Mouse (Mus musculus): ENCODE measurements at regions not wholly inside any gene's neighbourhood (a gene's known extent, or its start where the extent isn't known, plus 50 kb on each side); places are given as distances from the start of the nearest gene placed in this dataset.

DNA sequence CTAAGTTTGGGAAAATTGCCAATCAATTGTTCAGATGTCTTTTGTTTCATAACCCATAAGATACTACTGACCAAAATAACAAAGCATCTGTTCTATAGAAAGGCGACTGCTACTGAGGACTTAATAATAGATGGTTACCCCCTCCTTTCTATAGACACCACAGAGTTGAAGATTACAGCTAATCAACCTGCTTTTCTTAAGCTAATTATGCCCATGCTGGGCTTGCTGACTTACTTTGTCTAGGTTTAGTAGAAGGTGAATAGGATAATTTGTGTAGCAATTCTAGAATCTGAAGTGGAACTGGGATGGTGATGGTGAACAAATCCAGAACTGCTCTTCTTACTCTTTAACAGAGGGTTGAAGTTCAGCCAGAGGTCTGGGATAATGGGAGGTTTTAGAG, 53.8 kb upstream of the Tbx18 start:
- Histone ChIP-seq H3K79me3 (ENCODE audit: low read depth) (no peaks in the 10 kb centered on the region), H3K4me3 (ENCODE audit: insufficient read depth, poor library complexity, severe bottlenecking) (no peak overlapping the region), H3K27me3 (ENCODE audit: control insufficient read depth, insufficient read depth, insufficient read length) (no peaks in the 10 kb centered on the region), H3K79me2 (ENCODE audit: control insufficient read depth, insufficient read depth) (no peaks in the 10 kb centered on the region), H3K36me3 (ENCODE audit: control insufficient read depth, insufficient read depth) (no peaks in the 10 kb centered on the region), H3ac (ENCODE audit: control insufficient read depth, insufficient read length, low read depth) (no peak overlapping the region)
- TF ChIP-seq CTCF (IDR thresholded peaks at IDR 0.05; ENCODE audit: control insufficient read depth, insufficient read depth, insufficient read length) (no peak), MYOD1 (IDR thresholded peaks at IDR 0.05; ENCODE audit: control insufficient read depth, insufficient read length, low read depth) (no peak), FOSL1 (IDR thresholded peaks at IDR 0.05; ENCODE audit: insufficient read depth, low read length, poor library complexity, severe bottlenecking) (no peak), USF1 (IDR thresholded peaks at IDR 0.05; ENCODE audit: low read depth) (no peak), MAX (IDR thresholded peaks at IDR 0.05) (no peak), MYOG (IDR thresholded peaks at IDR 0.05; ENCODE audit: control insufficient read depth, extremely low read depth, insufficient read length) (no peak), CEBPB (IDR thresholded peaks at IDR 0.05; ENCODE audit: low read depth) (no peak)

DNA sequence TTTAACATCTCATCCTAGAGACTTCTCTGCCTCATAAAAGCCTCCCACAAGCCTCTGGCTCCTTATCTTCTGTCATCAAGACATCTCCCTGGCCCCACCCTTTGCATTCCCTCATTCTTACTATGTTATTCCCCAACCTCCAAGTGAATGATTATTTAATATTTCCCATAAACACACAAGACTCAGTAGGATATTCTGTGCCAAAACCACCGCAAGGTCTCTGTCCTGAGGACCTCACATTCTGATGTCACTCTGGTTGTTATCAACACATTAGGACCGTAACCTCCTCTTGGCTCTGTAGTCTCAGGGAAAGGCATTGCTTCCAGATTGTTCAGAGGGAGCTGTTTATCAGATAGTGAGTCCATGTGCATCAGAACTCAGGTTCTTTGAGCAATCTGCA, 80.7 kb upstream of the Tbx18 start:
- Histone ChIP-seq H3K27me3 (ENCODE audit: control insufficient read depth, insufficient read depth, insufficient read length) (no peaks in the 10 kb centered on the region), H3K36me3 (ENCODE audit: control insufficient read depth, insufficient read depth) (no peaks in the 10 kb centered on the region), H3ac (ENCODE audit: control insufficient read depth, insufficient read length, low read depth) (no peak overlapping the region), H3K4me3 (ENCODE audit: insufficient read depth, poor library complexity, severe bottlenecking) (no peak overlapping the region), H3K79me3 (ENCODE audit: low read depth) (no peaks in the 10 kb centered on the region), H3K79me2 (ENCODE audit: control insufficient read depth, insufficient read depth) (no peaks in the 10 kb centered on the region)
- TF ChIP-seq MYOD1 (IDR thresholded peaks at IDR 0.05; ENCODE audit: control insufficient read depth, insufficient read length, low read depth), result no peak
- TF ChIP-seq FOSL1 (IDR thresholded peaks at IDR 0.05; ENCODE audit: insufficient read depth, low read length, poor library complexity, severe bottlenecking), result no peak

DNA sequence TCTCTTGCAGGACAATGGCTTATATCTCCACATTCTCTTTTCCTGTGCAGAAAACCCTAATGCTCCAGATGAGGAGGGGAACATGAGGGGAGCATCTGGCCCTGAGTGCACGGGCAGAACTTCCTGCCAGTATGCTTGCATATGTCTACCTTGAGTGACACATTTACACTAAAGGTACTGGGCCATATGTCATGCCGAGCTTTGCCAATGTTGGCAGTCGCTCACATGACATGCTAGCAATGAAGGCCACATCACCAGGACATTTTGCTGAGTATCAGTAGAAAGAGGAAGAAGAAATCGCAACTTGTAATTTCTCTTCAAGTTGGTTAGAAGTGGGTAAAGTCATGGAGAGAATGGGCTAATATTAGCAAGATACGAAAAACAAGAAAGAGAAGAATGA, 91.2 kb upstream of the Tbx18 start:
- H3K36me3 ChIP-seq (ENCODE audit: control insufficient read depth, insufficient read depth), result no peaks in the 10 kb centered on the region
- H3K27me3 ChIP-seq (ENCODE audit: control insufficient read depth, insufficient read depth, insufficient read length), result no peaks in the 10 kb centered on the region
- TF ChIP-seq USF1 (IDR thresholded peaks at IDR 0.05; ENCODE audit: low read depth) (no peak), MYOD1 (IDR thresholded peaks at IDR 0.05; ENCODE audit: control insufficient read depth, insufficient read length, low read depth) (no peak), MAX (IDR thresholded peaks at IDR 0.05) (no peak), FOSL1 (IDR thresholded peaks at IDR 0.05; ENCODE audit: insufficient read depth, low read length, poor library complexity, severe bottlenecking) (no peak), CEBPB (IDR thresholded peaks at IDR 0.05; ENCODE audit: low read depth) (no peak), CTCF (IDR thresholded peaks at IDR 0.05; ENCODE audit: control insufficient read depth, insufficient read depth, insufficient read length) (no peak), MYOG (IDR thresholded peaks at IDR 0.05; ENCODE audit: control insufficient read depth, extremely low read depth, insufficient read length) (no peak)
- no peaks in the 10 kb centered on the region for H3K79me2 ChIP-seq (ENCODE audit: control insufficient read depth, insufficient read depth)
- no peak overlapping the region for H3ac ChIP-seq (ENCODE audit: control insufficient read depth, insufficient read length, low read depth)
- no peak overlapping the region for H3K4me3 ChIP-seq (ENCODE audit: insufficient read depth, poor library complexity, severe bottlenecking)
- H3K79me3 ChIP-seq (ENCODE audit: low read depth), result no peaks in the 10 kb centered on the region

DNA sequence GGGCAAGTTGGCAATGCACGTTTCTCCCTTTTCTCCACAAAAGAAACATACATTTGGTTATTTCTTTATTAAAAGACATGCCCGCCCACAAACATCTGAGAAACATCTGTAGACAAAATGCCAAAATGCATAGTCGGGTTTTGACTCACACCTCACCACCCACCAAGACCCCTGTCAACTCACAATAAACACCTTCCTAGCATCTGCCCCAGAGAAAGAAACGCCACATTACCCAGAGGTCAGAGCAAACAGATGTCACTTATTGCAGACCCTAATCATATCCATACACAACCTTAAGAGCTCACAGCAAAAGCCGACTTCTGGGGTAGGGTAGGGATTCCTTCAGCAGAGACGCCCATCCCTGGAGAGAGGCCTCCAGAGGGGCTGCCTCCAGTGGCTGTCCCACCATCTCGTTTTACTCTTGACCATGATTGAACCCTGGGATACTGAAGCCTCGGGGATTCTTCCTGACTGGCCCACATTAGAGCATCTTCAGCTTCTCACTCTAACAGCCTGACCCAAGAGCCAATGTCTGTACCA, 93.7 kb upstream of the Tbx18 start:
- Histone ChIP-seq H3K79me2 (ENCODE audit: control insufficient read depth, insufficient read depth) (no peaks in the 10 kb centered on the region), H3K4me3 (ENCODE audit: insufficient read depth, poor library complexity, severe bottlenecking) (no peak overlapping the region), H3K36me3 (ENCODE audit: control insufficient read depth, insufficient read depth) (no peaks in the 10 kb centered on the region), H3ac (ENCODE audit: control insufficient read depth, insufficient read length, low read depth) (no peak overlapping the region), H3K79me3 (ENCODE audit: low read depth) (no peaks in the 10 kb centered on the region), H3K27me3 (ENCODE audit: control insufficient read depth, insufficient read depth, insufficient read length) (no peaks in the 10 kb centered on the region)
- no peak for TF ChIP-seq CTCF (IDR thresholded peaks at IDR 0.05; ENCODE audit: control insufficient read depth, insufficient read depth, insufficient read length)
- no peak for TF ChIP-seq FOSL1 (IDR thresholded peaks at IDR 0.05; ENCODE audit: insufficient read depth, low read length, poor library complexity, severe bottlenecking)
- TF ChIP-seq CEBPB (IDR thresholded peaks at IDR 0.05; ENCODE audit: low read depth), result no peak
- no peak for TF ChIP-seq MYOG (IDR thresholded peaks at IDR 0.05; ENCODE audit: control insufficient read depth, extremely low read depth, insufficient read length)
- TF ChIP-seq USF1 (IDR thresholded peaks at IDR 0.05; ENCODE audit: low read depth), result no peak

DNA sequence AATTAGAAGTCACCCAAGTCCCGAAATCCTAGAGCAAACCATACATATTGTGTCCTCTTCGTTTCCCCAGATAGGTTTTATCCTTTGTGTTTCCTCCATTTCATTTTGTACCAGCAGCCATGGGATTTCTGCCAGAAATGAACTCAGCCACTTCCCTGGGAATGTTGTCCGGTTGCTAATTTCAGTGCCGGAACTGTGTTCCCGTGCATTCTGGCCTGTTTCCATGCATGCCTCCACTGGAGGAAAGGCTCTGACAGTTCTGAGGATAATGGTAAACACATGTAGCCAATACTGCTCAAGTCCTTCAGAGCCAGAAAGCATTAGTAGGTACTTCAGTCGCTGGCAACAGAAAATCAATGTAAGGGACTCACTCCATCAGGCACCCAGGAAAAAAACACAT, 112.8 kb upstream of the Tbx18 start:
- Histone ChIP-seq H3K27me3 (ENCODE audit: control insufficient read depth, insufficient read depth, insufficient read length) (no peaks in the 10 kb centered on the region), H3K79me3 (ENCODE audit: low read depth) (no peaks in the 10 kb centered on the region)

DNA sequence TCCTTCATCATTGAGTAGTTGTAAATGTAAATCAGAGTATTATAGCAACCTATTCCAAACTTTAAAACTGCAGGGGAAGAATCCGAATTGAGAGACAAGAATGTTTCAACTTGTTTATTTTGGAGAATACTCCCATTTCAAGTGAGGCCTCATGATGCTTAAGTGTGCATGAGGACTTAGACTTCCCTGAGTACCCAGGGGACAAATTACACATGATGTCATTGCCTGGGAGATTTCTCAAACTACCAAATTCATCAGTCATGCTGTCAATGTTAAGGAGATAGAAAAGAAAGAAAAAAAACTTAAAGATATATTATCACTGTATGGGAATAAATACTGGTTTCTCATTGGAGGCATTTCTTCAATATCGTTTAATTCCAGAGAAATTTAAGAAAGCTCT, 113.4 kb upstream of the Tbx18 start:
- Histone ChIP-seq H3K79me3 (ENCODE audit: low read depth) (no peaks in the 10 kb centered on the region), H3K27me3 (ENCODE audit: control insufficient read depth, insufficient read depth, insufficient read length) (no peaks in the 10 kb centered on the region), H3K79me2 (ENCODE audit: control insufficient read depth, insufficient read depth) (no peaks in the 10 kb centered on the region), H3ac (ENCODE audit: control insufficient read depth, insufficient read length, low read depth) (no peak overlapping the region), H3K36me3 (ENCODE audit: control insufficient read depth, insufficient read depth) (no peaks in the 10 kb centered on the region), H3K4me3 (ENCODE audit: insufficient read depth, poor library complexity, severe bottlenecking) (no peak overlapping the region)
- no peak for TF ChIP-seq MYOD1 (IDR thresholded peaks at IDR 0.05; ENCODE audit: control insufficient read depth, insufficient read length, low read depth)
- no peak for TF ChIP-seq CEBPB (IDR thresholded peaks at IDR 0.05; ENCODE audit: low read depth)
- no peak for TF ChIP-seq USF1 (IDR thresholded peaks at IDR 0.05; ENCODE audit: low read depth)
- TF ChIP-seq FOSL1 (IDR thresholded peaks at IDR 0.05; ENCODE audit: insufficient read depth, low read length, poor library complexity, severe bottlenecking), result no peak
- no peak for TF ChIP-seq MAX (IDR thresholded peaks at IDR 0.05)
- no peak for TF ChIP-seq MYOG (IDR thresholded peaks at IDR 0.05; ENCODE audit: control insufficient read depth, extremely low read depth, insufficient read length)
- no peak for TF ChIP-seq CTCF (IDR thresholded peaks at IDR 0.05; ENCODE audit: control insufficient read depth, insufficient read depth, insufficient read length)

More for the DNA sequence above, 112.8 kb upstream of the Tbx18 start:
- H3K36me3 ChIP-seq (ENCODE audit: control insufficient read depth, insufficient read depth), result no peaks in the 10 kb centered on the region
- H3K79me2 ChIP-seq (ENCODE audit: control insufficient read depth, insufficient read depth), result no peaks in the 10 kb centered on the region
- no peak overlapping the region for H3K4me3 ChIP-seq (ENCODE audit: insufficient read depth, poor library complexity, severe bottlenecking)
- TF ChIP-seq MAX (IDR thresholded peaks at IDR 0.05), result no peak
- TF ChIP-seq USF1 (IDR thresholded peaks at IDR 0.05; ENCODE audit: low read depth), result no peak
- TF ChIP-seq CTCF (IDR thresholded peaks at IDR 0.05; ENCODE audit: control insufficient read depth, insufficient read depth, insufficient read length), result no peak
- no peak for TF ChIP-seq MYOD1 (IDR thresholded peaks at IDR 0.05; ENCODE audit: control insufficient read depth, insufficient read length, low read depth)
- no peak for TF ChIP-seq CEBPB (IDR thresholded peaks at IDR 0.05; ENCODE audit: low read depth)
- TF ChIP-seq MYOG (IDR thresholded peaks at IDR 0.05; ENCODE audit: control insufficient read depth, extremely low read depth, insufficient read length), result no peak
- no peak for TF ChIP-seq FOSL1 (IDR thresholded peaks at IDR 0.05; ENCODE audit: insufficient read depth, low read length, poor library complexity, severe bottlenecking)
- no peak overlapping the region for H3ac ChIP-seq (ENCODE audit: control insufficient read depth, insufficient read length, low read depth)

Data from C2C12 (cell line).